Mouse (Mus musculus) retina, adult 2 months (tissue): Measurements from ENCODE around the gene Cdr1.

Experiments
- DNase-seq: peaks from one replicate; pipeline ENCODE4 v3.0.0-alpha.2; 2012; ENCODE audit warnings: low read depth, low spot score

Gene Cdr1

GRCm38 (mm10) chrX:61185458-61185857 is at the start of gene Cdr1:
Gene Cdr1, minus strand, starts transcription at chrX:61185558.
- DNase-seq, result no peak

- DNase-seq, result no peak
Observed at GRCm38 (mm10) chrX:61185869-61186268, 511 bp upstream of the Cdr1 start.

DNA sequence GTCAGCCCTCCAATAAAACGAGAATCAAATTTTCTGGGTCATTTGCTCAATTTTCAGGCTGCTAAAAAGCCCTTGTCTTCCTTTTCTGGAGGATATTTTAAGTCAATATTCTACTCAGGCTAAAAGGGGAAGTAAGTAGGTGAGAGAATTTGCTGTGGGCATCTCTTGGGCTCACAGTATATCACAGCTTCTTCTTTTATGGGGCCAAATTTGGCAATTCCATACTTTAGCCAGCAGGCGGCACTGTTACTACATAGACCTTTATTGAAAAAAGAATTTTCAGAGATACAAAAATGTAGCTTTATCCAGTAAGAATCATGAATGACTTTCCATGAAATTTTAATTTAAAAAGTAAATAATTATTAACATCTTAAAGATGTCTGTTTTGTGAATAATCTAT is 18.8 kb downstream of the Cdr1 start:
- no peak for DNase-seq

- DNase-seq, result no peak
Observed at GRCm38 (mm10) chrX:61161249-61161648, 24.1 kb downstream of the Cdr1 start.

GRCm38 (mm10) chrX:61154657-61155256 is 30.6 kb downstream of the Cdr1 start:
- no peak for DNase-seq

- no peak for DNase-seq
Observed at GRCm38 (mm10) chrX:61154246-61154645, 31.1 kb downstream of the Cdr1 start.

- DNase-seq, result no peak
Observed at GRCm38 (mm10) chrX:61146569-61146968, 38.8 kb downstream of the Cdr1 start.

DNA sequence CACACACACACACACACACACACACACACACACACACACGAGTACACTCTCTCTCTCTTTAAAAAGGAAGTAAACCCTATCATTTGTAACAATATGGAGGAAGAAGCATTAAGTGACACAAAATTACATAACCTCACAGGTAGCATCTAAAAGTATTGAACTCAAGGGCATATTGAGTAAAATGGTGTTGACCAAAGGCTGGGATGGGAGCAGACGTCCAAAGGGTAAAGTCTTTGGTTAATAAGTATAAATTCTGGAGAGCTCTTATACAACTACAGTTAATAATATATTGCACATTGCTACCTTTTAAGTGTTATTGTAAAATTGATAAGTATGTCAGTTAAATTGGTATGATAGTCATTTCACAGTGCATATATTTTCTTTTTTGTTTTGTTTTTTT is 39.9 kb downstream of the Cdr1 start:
- no peak for DNase-seq

GRCm38 (mm10) chrX:61134592-61134991 is 50.8 kb downstream of the Cdr1 start:
- no peak for DNase-seq
